In the genomic region with DNA sequence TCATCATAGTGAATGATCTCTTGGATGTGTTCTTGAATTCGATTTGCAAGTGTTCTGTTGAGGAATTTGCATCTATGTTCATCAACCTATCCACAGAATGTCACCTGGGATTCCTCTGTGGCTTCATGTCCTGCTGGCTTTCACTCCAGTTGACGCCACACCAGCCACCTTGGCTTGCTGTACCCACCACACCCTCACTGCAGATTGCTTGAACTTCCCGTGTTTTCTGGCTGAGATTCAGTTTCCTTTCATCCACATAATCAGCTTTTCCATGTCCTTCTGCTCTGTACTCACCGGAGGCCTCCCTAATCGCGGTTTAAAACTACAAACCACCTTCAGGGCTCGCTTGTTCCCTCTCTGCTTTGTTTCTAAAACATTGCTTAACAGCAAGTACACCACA, we compare ENCODE assay signal across 20 mouse cellular contexts. TPM values are rescaled to one million over a fixed set of nuclear protein-coding genes. Genes with fewer than 3 reads are reported as not detected.
DNase-seq lines count a peak whose midpoint lies in the region; ATAC-seq and TF ChIP-seq lines count a peak whose summit lies in the region.
"Had no signal": no experiment of that assay in that cellular context is flagged by ENCODE, and none has a peak within 500 bp of the region (broad histone marks: within the 10 kb centered on the region; RNA-seq: fewer than 3 reads in every experiment).

No protein-coding gene starts in this region.

- no peaks in the 10 kb centered on the region for H3K79me2 ChIP-seq in heart, adult 2 months (replicated peaks; ENCODE audit: control insufficient read depth, insufficient read depth, low read length)

- WGBS in heart, embryonic 11.5 days (ENCODE audit: insufficient replicate concordance) = 71% methylated on average over 7 of the region's 7 CpGs
- WGBS in heart, embryonic 10.5 days = 72% methylated on average over 7 of the region's 7 CpGs
- WGBS in heart, adult 2 months = 37% methylated on average over 7 of the region's 7 CpGs

- no peaks in the 10 kb centered on the region for H3K36me3 ChIP-seq in heart, embryonic 11.5 days (ENCODE audit: control insufficient read depth, insufficient read depth, low read length)
- no peaks in the 10 kb centered on the region for H3K36me3 ChIP-seq in heart, embryonic 10.5 days
- H3K36me3 ChIP-seq in heart, adult 2 months (ENCODE audit: control insufficient read depth, insufficient read depth, low read length) = no peaks in the 10 kb centered on the region
- H3K36me3 ChIP-seq: G1E had no signal

- no peak overlapping the region for H3K4me3 ChIP-seq in heart, embryonic 11.5 days (ENCODE audit: low read depth, low read length)
- no peak overlapping the region for H3K4me3 ChIP-seq in heart, embryonic 10.5 days
- H3K4me3 ChIP-seq in heart, adult 2 months = no peak overlapping the region

- no peaks in the 10 kb centered on the region for H3K27me3 ChIP-seq in heart, embryonic 11.5 days (ENCODE audit: control insufficient read depth, insufficient read depth, low read length)
- H3K27me3 ChIP-seq in heart, embryonic 10.5 days (ENCODE audit: insufficient read depth, poor library complexity, severe bottlenecking) = no peaks in the 10 kb centered on the region
- H3K27me3 ChIP-seq in heart, adult 2 months (ENCODE audit: control insufficient read depth, insufficient read depth, low read length) = no peaks in the 10 kb centered on the region

- no peak for TF ChIP-seq POLR2A in heart, adult 2 months (IDR thresholded peaks at IDR 0.05; ENCODE audit: insufficient read depth, low read depth, low read length)

- no peaks in the 10 kb centered on the region for H3K4me1 ChIP-seq in heart, embryonic 11.5 days (ENCODE audit: control insufficient read depth, insufficient read depth, low read length)
- H3K4me1 ChIP-seq in heart, embryonic 10.5 days = no peaks in the 10 kb centered on the region
- H3K4me1 ChIP-seq in heart, adult 2 months (ENCODE audit: control insufficient read depth, insufficient read depth, low read length) = no peaks in the 10 kb centered on the region

- H3K4me2 ChIP-seq in heart, embryonic 11.5 days = no peak overlapping the region

- TF ChIP-seq CTCF in heart, adult 2 months (IDR thresholded peaks at IDR 0.05) = no peak

- H3K27ac ChIP-seq in heart, embryonic 11.5 days (ENCODE audit: low read depth, low read length) = no peak overlapping the region
- H3K27ac ChIP-seq in heart, embryonic 10.5 days = no peak overlapping the region
- H3K27ac ChIP-seq in heart, adult 2 months = no peak overlapping the region

- peak; percentile 87 for DNase-seq in heart, adult 11 months
- peak; percentile 61 for DNase-seq in heart, embryonic 10.5 days (ENCODE audit: low spot score)
- DNase-seq in heart, adult 2 months = no peak
- DNase-seq: adrenal gland, adult 2 months; adrenal gland, adult 8-10 months; adrenal gland, postnatal 10 days; adrenal gland, postnatal 14 days; adrenal gland, postnatal 25 days; adrenal gland, postnatal 36 days; B cell, adult 2 months; cerebellum, adult 11 months; cerebellum, adult 11-12 months; cerebellum, adult 18-20 months had no signal

- no peak for ATAC-seq in heart, embryonic 11.5 days (replicated peaks; ENCODE audit: insufficient number of reproducible peaks, low FRiP score, low TSS enrichment)
- ATAC-seq: activated CD4-positive, CD25-positive, alpha-beta regulatory T cell, adult 4 months; CD4-positive, CD25-positive, alpha-beta regulatory T cell, adult 4 months; Patski had no signal

- H3K9me3 ChIP-seq in heart, embryonic 11.5 days (replicated peaks; ENCODE audit: control insufficient read depth, low read length) = no peaks in the 10 kb centered on the region
- no peaks in the 10 kb centered on the region for H3K9me3 ChIP-seq in heart, embryonic 10.5 days
- H3K9me3 ChIP-seq: G1E had no signal

- no peak for TF ChIP-seq EP300 in heart, adult 2 months (IDR thresholded peaks at IDR 0.05; ENCODE audit: insufficient read depth, low read depth, low read length)

- H3K9ac ChIP-seq in heart, embryonic 11.5 days (ENCODE audit: low read depth, low read length) = no peak overlapping the region
- no peak overlapping the region for H3K9ac ChIP-seq in heart, adult 2 months (ENCODE audit: low read depth, low read length)

- intact Hi-C loops in heart, adult 2 months (cut with DNase I) = no loop called here

RNA-seq across cellular contexts. Expression of gene Ret, which starts 46.6 kb away (rescaled TPM):
- polyA plus RNA-seq in heart, embryonic 11.5 days (2014; fragmentation: Nextera tagmentation; extraction: Ambion mirVana) = 0.04 and 0.20 TPM in 2 replicates
- polyA plus RNA-seq in heart, embryonic 10.5 days (2016; fragmentation: Nextera tagmentation; extraction: Ambion mirVana) = 0.06 and 1.3 TPM in 2 replicates
- 1 to 10 TPM; 2.7 to 5.8 TPM for total RNA-seq in heart, adult 2 months (2021)
- 2.8 and 6.0 TPM in 2 replicates for polyA plus RNA-seq in heart, adult 2 months (2012; rRNA removed)
- total RNA-seq: CH12.LX, MEL had no signal
- polyA plus RNA-seq: G1E had no signal

Comparison
In these comparisons a context has a peak if more than half of its experiments do, and no peak if none do; other contexts are left out.
1. DNase-seq: peak in heart, adult 11 months (single experiment) and heart, embryonic 10.5 days (single experiment); none in heart, adult 2 months (0 of 2).